Mouse (Mus musculus): ENCODE data around the gene Ripk3. TPM values are rescaled to one million over a fixed set of nuclear protein-coding genes. Genes with fewer than 3 reads are reported as not detected.

Ripk3 gene
- polyA plus RNA-seq, 1 experiment = 38.4 TPM

- H3K4me1 ChIP-seq = peaks cover 42% of the 10 kb centered on the region
- no peak for TF ChIP-seq GATA1 (IDR thresholded peaks at IDR 0.05; ENCODE audit: borderline replicate concordance, low read length)
- no peak for TF ChIP-seq FLI1 (IDR thresholded peaks at IDR 0.05; ENCODE audit: low read length)
- peaks cover 44% of the 10 kb centered on the region for H3K27me3 ChIP-seq (replicated peaks)
- H3K4me3 ChIP-seq (replicated peaks) = no peak overlapping the region
- H3K36me3 ChIP-seq (replicated peaks; ENCODE audit: low read length) = peaks cover 4% of the 10 kb centered on the region
- H3K9me3 ChIP-seq = no peaks in the 10 kb centered on the region
Observed at GRCm38 (mm10) chr14:55779656-55780055, 9.0 kb downstream of the Ripk3 start.

- H3K4me3 ChIP-seq (replicated peaks) = no peak overlapping the region
- TF ChIP-seq FLI1 (IDR thresholded peaks at IDR 0.05; ENCODE audit: low read length) (no peak), GATA1 (IDR thresholded peaks at IDR 0.05; ENCODE audit: borderline replicate concordance, low read length) (no peak)
- H3K9me3 ChIP-seq = no peaks in the 10 kb centered on the region
- peaks cover 50% of the 10 kb centered on the region for H3K27me3 ChIP-seq (replicated peaks)
- H3K4me1 ChIP-seq = peaks cover 50% of the 10 kb centered on the region
- no peaks in the 10 kb centered on the region for H3K36me3 ChIP-seq (replicated peaks; ENCODE audit: low read length)
Observed at GRCm38 (mm10) chr14:55778686-55779085, 10.0 kb downstream of the Ripk3 start.

GRCm38 (mm10) chr14:55777806-55778205 lies 10.9 kb downstream of the Ripk3 start:
- Histone ChIP-seq H3K4me3 (replicated peaks) (peak overlapping the region; percentile 15), H3K27me3 (replicated peaks) (peaks cover 51% of the 10 kb centered on the region), H3K36me3 (replicated peaks; ENCODE audit: low read length) (no peaks in the 10 kb centered on the region), H3K4me1 (peaks cover 46% of the 10 kb centered on the region), H3K9me3 (no peaks in the 10 kb centered on the region)
- TF ChIP-seq GATA1 (IDR thresholded peaks at IDR 0.05; ENCODE audit: borderline replicate concordance, low read length) = no peak
- no peak for TF ChIP-seq FLI1 (IDR thresholded peaks at IDR 0.05; ENCODE audit: low read length)

GRCm38 (mm10) chr14:55777176-55777575 lies 11.5 kb downstream of the Ripk3 start:
- TF ChIP-seq FLI1 (IDR thresholded peaks at IDR 0.05; ENCODE audit: low read length) = no peak
- no peak for TF ChIP-seq GATA1 (IDR thresholded peaks at IDR 0.05; ENCODE audit: borderline replicate concordance, low read length)
- Histone ChIP-seq H3K4me1 (peaks cover 44% of the 10 kb centered on the region), H3K4me3 (replicated peaks) (no peak overlapping the region), H3K36me3 (replicated peaks; ENCODE audit: low read length) (no peaks in the 10 kb centered on the region), H3K27me3 (replicated peaks) (peaks cover 52% of the 10 kb centered on the region), H3K9me3 (no peaks in the 10 kb centered on the region)

- Histone ChIP-seq H3K36me3 (replicated peaks; ENCODE audit: low read length) (no peaks in the 10 kb centered on the region), H3K4me1 (peaks cover 46% of the 10 kb centered on the region), H3K9me3 (no peaks in the 10 kb centered on the region), H3K4me3 (replicated peaks) (no peak overlapping the region), H3K27me3 (replicated peaks) (peaks cover 53% of the 10 kb centered on the region)
- TF ChIP-seq FLI1 (IDR thresholded peaks at IDR 0.05; ENCODE audit: low read length) = no peak
- no peak for TF ChIP-seq GATA1 (IDR thresholded peaks at IDR 0.05; ENCODE audit: borderline replicate concordance, low read length)
Observed at GRCm38 (mm10) chr14:55776711-55777110, 12.0 kb downstream of the Ripk3 start.

- H3K36me3 ChIP-seq (replicated peaks; ENCODE audit: low read length) = no peaks in the 10 kb centered on the region
- H3K27me3 ChIP-seq (replicated peaks) = peaks cover 58% of the 10 kb centered on the region
- H3K4me3 ChIP-seq (replicated peaks) = peak overlapping the region; percentile 6
- TF ChIP-seq GATA1 (IDR thresholded peaks at IDR 0.05; ENCODE audit: borderline replicate concordance, low read length) (no peak), FLI1 (IDR thresholded peaks at IDR 0.05; ENCODE audit: low read length) (no peak)
- no peaks in the 10 kb centered on the region for H3K9me3 ChIP-seq
- peaks cover 73% of the 10 kb centered on the region for H3K4me1 ChIP-seq
Observed at GRCm38 (mm10) chr14:55769087-55769703, 19.5 kb downstream of the Ripk3 start.

GRCm38 (mm10) chr14:55768555-55768954 lies 20.1 kb downstream of the Ripk3 start:
- H3K9me3 ChIP-seq = no peaks in the 10 kb centered on the region
- TF ChIP-seq GATA1 (IDR thresholded peaks at IDR 0.05; ENCODE audit: borderline replicate concordance, low read length) = no peak
- TF ChIP-seq FLI1 (IDR thresholded peaks at IDR 0.05; ENCODE audit: low read length) = no peak
- H3K36me3 ChIP-seq (replicated peaks; ENCODE audit: low read length) = no peaks in the 10 kb centered on the region
- peaks cover 51% of the 10 kb centered on the region for H3K27me3 ChIP-seq (replicated peaks)
- H3K4me1 ChIP-seq = peaks cover 73% of the 10 kb centered on the region
- H3K4me3 ChIP-seq (replicated peaks) = no peak overlapping the region

- Histone ChIP-seq H3K9me3 (no peaks in the 10 kb centered on the region), H3K4me1 (peaks cover 80% of the 10 kb centered on the region), H3K36me3 (replicated peaks; ENCODE audit: low read length) (no peaks in the 10 kb centered on the region), H3K27me3 (replicated peaks) (peaks cover 48% of the 10 kb centered on the region), H3K4me3 (replicated peaks) (peak overlapping the region; percentile 85)
- TF ChIP-seq FLI1 (IDR thresholded peaks at IDR 0.05; ENCODE audit: low read length) = no peak
- no peak for TF ChIP-seq GATA1 (IDR thresholded peaks at IDR 0.05; ENCODE audit: borderline replicate concordance, low read length)
Observed at GRCm38 (mm10) chr14:55767519-55768414, 20.9 kb downstream of the Ripk3 start.

GRCm38 (mm10) chr14:55765696-55766095 lies 23.0 kb downstream of the Ripk3 start, which contains the start of gene Ltb4r1:
Gene Ltb4r1 (plus strand): TSS chr14:55765962.
- Histone ChIP-seq H3K9me3 (no peaks in the 10 kb centered on the region), H3K27me3 (replicated peaks) (peaks cover 49% of the 10 kb centered on the region), H3K36me3 (replicated peaks; ENCODE audit: low read length) (peaks cover 3% of the 10 kb centered on the region), H3K4me3 (replicated peaks) (peak within 1 kb of the TSS; percentile 69), H3K4me1 (peaks cover 87% of the 10 kb centered on the region)
- no peak for TF ChIP-seq GATA1 (IDR thresholded peaks at IDR 0.05; ENCODE audit: borderline replicate concordance, low read length)
- no peak for TF ChIP-seq FLI1 (IDR thresholded peaks at IDR 0.05; ENCODE audit: low read length)

- H3K9me3 ChIP-seq = no peaks in the 10 kb centered on the region
- peaks cover 30% of the 10 kb centered on the region for H3K27me3 ChIP-seq (replicated peaks)
- H3K36me3 ChIP-seq (replicated peaks; ENCODE audit: low read length) = peaks cover 3% of the 10 kb centered on the region
- peak overlapping the region; percentile 64 for H3K4me3 ChIP-seq (replicated peaks)
- peaks cover 87% of the 10 kb centered on the region for H3K4me1 ChIP-seq
- no peak for TF ChIP-seq GATA1 (IDR thresholded peaks at IDR 0.05; ENCODE audit: borderline replicate concordance, low read length)
- TF ChIP-seq FLI1 (IDR thresholded peaks at IDR 0.05; ENCODE audit: low read length) = no peak
Observed at GRCm38 (mm10) chr14:55763166-55763565, 25.5 kb downstream of the Ripk3 start.
